Mouse (Mus musculus): ENCODE measurements around the gene Prr7.
A peak's percentile ranks its signal among the peaks of the same experiment; 100 is the strongest.

The Prr7 gene

DNA sequence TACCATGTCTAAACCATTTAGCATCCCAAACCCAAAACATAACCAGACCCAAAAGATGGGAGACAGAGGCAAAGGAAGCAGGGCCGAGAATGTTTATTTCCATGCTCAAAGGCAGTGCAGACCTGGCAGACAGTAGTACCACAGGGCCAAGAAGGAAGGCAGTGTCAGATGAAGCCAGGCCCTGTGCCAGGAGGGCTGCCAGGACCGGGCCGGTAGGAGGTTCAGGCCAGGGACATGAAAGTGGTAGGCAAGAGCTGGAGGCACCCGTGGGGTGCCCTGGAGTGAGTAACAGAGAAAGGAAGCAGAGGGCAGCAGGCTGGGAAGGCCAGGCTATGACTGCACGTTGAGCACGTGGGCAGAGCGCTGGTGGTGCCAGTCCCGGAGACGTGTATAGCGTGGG lies 42.6 kb downstream of the Prr7 start:
- DNase-seq (ENCODE audit: low spot score in 2 of 2) = no peak

DNA sequence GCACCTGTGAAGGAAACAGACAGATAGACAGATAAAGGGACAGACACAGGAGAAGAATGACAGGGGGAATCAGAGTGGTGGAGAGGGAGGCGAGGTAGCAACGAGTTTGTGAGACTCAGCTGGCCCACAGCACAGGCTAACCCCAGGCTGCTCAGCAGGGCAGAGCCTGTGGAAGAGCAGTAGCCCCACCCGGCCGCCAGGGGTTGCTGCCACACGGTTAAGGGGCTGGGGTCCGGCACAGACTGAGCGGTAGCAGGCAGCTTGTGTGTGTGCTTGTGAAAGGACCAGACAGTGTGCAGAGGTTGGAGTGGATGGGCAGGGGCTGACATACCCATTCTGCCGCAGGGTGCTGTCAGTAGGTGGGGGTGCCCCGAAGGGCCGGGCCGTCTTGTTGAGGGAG lies 43.8 kb downstream of the Prr7 start:
- DNase-seq (ENCODE audit: low spot score in 2 of 2) = no peak

DNA sequence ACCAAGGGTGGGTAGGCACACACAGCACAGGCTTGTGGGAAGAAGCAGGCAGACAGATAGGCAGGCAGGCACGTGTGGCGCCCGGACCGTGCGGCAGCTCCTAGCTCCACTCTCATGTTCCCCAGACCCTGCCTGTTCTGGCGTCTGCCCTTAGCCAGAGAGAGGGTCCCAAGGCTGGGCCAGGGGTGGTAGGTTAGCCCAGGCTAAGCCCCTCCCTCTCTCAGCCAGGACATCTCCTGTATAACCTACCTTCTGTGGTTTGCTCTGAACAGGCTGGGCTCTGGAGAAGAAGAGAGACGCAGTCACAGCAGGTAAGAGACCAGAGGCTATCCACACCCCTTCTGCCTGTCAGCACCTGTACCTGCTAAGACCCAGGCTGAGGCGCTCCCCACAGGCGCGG lies 44.5 kb downstream of the Prr7 start:
- no peak for DNase-seq (ENCODE audit: low spot score in 2 of 2)

DNA sequence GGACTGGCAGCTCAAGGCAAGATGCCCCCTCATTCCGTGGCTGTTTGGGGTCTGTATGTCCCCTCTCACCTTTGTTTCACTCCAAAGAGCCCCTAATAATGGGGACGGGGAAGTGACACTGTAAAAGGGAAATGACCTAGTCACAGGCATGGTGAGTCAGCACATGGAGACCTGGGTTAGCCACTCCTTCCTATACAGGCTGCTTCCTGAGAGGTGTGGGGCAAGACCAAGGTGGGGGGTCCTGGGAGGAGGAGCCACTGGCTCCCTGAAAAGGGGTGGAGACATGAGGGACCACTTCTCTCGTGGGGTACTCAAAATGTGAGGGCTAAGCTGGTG lies 46.2 kb downstream of the Prr7 start:
- no peak for DNase-seq (ENCODE audit: low spot score in 2 of 2)

DNA sequence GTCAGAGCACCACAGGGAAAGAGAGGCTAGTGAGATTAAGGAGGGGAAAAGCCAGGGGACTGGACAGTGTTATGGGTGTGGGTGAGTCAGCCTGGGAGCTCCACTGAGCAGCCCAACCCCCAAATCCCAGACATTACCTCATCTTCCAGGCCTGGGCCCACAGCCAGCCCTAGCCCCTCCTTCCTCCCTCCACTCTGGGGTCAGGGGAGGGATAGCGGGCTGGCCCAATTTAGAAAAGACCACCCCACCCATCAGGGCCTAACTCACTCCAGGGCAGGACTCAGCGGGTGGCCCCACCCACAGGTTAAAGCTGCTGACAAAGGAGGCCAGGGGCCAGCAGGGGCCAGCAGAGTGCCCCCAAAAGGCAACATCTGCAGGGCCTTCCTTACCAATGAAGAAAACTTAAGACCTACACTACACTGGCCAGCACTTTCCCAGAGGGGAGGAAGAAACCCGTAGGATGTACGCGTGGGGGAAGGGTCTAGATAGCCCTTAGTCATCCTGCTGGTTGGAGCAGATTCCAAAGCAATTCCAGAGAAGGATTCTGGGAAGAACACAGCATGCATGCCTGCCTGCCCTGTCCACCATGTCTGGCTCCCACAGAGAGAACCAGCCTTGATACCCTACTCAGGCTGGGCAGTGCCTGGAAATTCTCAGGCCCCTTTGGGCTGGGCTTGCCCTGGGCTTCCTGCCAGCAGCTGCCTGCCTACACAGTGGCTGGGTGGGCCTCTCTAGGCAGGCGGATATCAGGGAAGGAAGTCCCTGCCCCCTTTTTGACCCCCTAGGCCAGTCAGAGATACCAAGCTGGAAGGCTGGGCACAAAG lies 46.8 kb downstream of the Prr7 start:
- DNase-seq (ENCODE audit: low spot score in 2 of 2) = no peak

DNA sequence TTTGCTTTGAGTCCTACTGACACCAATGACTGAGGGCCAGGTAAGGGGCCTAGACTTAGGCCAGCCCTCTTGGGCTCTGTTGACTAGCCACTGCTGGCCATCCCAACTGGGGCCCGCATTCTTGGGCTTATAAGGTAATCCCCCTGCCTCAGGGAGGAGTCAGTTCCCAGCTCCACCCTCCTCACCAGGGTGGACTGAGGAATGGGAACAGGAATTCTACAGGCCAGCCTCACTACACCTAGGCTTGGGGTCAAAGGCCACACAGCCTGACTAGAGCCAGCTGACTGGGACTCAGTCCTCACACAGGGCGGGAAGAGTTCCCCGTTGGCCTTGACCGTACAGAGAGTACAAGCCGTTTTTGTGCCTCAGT lies 47.4 kb downstream of the Prr7 start:
- no peak for DNase-seq (ENCODE audit: low spot score in 2 of 2)

- DNase-seq (ENCODE audit: low spot score in 2 of 2) = no peak
Observed at GRCm38 (mm10) chr13:55512379-55513031, 48.4 kb downstream of the Prr7 start.

- DNase-seq (ENCODE audit: low spot score in 2 of 2) = peak; percentile 76 to 86
Observed at GRCm38 (mm10) chr13:55513111-55513748, 49.2 kb downstream of the Prr7 start, which contains the start of gene Pdlim7. Gene Pdlim7, minus strand, starts transcription at chr13:55513676.

DNA sequence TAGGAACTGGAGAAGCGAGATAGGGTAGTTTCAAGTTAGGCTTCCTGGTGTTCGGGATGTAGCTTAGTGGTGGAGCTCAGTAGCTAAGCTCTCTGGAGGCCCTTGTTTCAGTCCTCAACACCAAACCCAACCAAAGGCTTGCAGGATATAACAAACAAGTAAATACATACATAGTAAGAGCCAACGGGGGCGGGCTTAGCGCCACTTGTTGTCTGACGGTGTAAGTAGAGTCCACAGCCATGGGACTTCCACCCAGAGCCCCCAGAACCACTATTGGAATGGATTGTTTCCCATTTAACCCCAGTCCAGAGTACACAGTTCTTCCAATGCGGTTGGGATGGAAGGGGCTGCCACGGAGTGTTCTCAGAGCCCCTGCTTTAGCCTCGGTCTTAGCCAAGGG lies 49.8 kb downstream of the Prr7 start:
- no peak for DNase-seq (ENCODE audit: low spot score in 2 of 2)

DNA sequence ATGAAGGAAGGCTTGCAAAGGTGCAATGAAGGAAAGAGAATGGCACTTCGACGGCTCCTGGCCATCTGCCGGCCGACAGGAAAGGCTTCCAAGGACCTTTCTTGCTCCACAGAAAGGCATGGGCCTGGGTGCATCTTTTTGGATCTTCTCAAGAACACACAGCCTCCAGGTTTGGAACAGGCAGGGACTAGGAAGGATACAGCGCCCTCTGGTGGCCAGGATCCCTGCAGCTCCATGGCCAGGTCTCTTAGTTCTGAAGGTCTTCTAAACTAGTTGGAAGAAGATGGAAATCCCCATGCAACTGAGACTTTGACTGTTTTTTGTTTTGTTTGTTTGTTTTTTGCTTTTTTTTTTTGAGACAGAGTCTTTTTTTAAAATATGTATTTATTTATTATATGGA lies 52.9 kb downstream of the Prr7 start:
- DNase-seq (ENCODE audit: low spot score in 2 of 2) = peak in 1 of 2 experiments; percentile 85

DNA sequence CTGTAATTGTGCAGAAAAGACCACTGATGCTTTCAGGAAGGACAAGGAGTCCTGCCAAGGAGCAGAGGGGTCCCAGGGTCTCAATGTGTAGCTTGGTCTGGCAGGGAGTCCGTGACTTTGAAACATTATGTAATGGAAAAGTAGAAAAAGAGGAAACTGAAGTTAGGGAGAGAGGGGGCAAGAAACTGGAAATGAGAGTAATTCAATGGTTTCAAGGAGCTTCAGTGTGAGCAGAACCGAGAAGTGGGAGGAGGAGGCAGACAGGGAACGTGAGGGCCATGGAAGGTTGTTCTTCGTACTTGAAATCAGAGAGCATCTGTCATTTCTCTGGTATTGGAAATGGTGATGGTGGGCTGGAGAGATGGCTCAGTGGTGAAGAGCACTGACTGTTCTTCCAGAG lies 55.5 kb downstream of the Prr7 start:
- DNase-seq (ENCODE audit: low spot score in 2 of 2) = no peak

- no peak for DNase-seq (ENCODE audit: low spot score in 2 of 2)
Observed at GRCm38 (mm10) chr13:55522730-55523129, 58.7 kb downstream of the Prr7 start.
